Mouse (Mus musculus) E14TG2a.4 (cell line): ENCODE results near the gene Chrm3.
A peak's percentile ranks its signal among the peaks of the same experiment; 100 is the strongest.

Experiments
- H3K27me3 ChIP-seq: 2 replicates; pipeline ENCODE4 v1.6.1; 2014; ENCODE audit warnings: low read length, control low read depth; ENCODE audit not compliant: insufficient read depth
- H3K36me3 ChIP-seq: 2 replicates; pipeline ENCODE4 v1.6.1; 2014; ENCODE audit warnings: low read length, control low read depth; ENCODE audit not compliant: insufficient read depth
- H3K4me1 ChIP-seq: replicated peaks from 2 replicates; pipeline ENCODE4 v1.6.1; 2014; ENCODE audit warnings: low read depth, low read length, control low read depth
- H3K4me3 ChIP-seq: replicated peaks from 2 replicates; pipeline ENCODE4 v1.5.1; 2014; ENCODE audit warnings: mild to moderate bottlenecking, low read length
- H3K9me3 ChIP-seq: 2 replicates; pipeline ENCODE4 v1.6.1; 2014; ENCODE audit warnings: low read length, control low read depth
- CTCF ChIP-seq: conservative IDR thresholded peaks from 2 replicates; pipeline ENCODE4 v1.5.1; 2014; ENCODE audit warnings: low read length
- NANOG ChIP-seq: IDR thresholded peaks from 2 replicates; pipeline ENCODE4 v1.6.1; 2014; ENCODE audit warnings: borderline replicate concordance, low read length, mixed read lengths
- POU5F1 ChIP-seq: IDR thresholded peaks from 2 replicates; pipeline ENCODE4 v1.6.1; 2014; ENCODE audit warnings: low read length, borderline replicate concordance

Chrm3 gene

GRCm38 (mm10) chr13:9895045-9895625 lies 465.5 kb downstream of the Chrm3 start:
- TF ChIP-seq NANOG (no peak), POU5F1 (no peak), CTCF (no peak)
- H3K9me3 ChIP-seq = no peaks in the 10 kb centered on the region
- no peaks in the 10 kb centered on the region for H3K4me1 ChIP-seq
- no peak overlapping the region for H3K4me3 ChIP-seq
- H3K27me3 ChIP-seq = no peaks in the 10 kb centered on the region
- H3K36me3 ChIP-seq = no peaks in the 10 kb centered on the region

GRCm38 (mm10) chr13:9891088-9891487 lies 469.6 kb downstream of the Chrm3 start:
- H3K9me3 ChIP-seq = peaks cover 7% of the 10 kb centered on the region; the same call in 1 of the 2 replicates
- no peaks in the 10 kb centered on the region for H3K27me3 ChIP-seq
- H3K4me3 ChIP-seq = no peak overlapping the region
- no peaks in the 10 kb centered on the region for H3K36me3 ChIP-seq
- no peak for TF ChIP-seq NANOG
- no peaks in the 10 kb centered on the region for H3K4me1 ChIP-seq

- TF ChIP-seq CTCF = no peak
- TF ChIP-seq NANOG = no peak
- TF ChIP-seq POU5F1 = no peak
- Histone ChIP-seq H3K9me3 (peaks cover 12% of the 10 kb centered on the region; the same call in 1 of the 2 replicates), H3K36me3 (no peaks in the 10 kb centered on the region), H3K4me1 (no peaks in the 10 kb centered on the region), H3K4me3 (no peak overlapping the region), H3K27me3 (no peaks in the 10 kb centered on the region)
Measured at GRCm38 (mm10) chr13:9890460-9890859, 470.2 kb downstream of the Chrm3 start.

GRCm38 (mm10) chr13:9889954-9890353 lies 470.7 kb downstream of the Chrm3 start:
- H3K4me1 ChIP-seq = 0 out of 2 replicates have a peak, but pooled peaks cover 2% of the 10 kb centered on the region
- peaks cover 17% of the 10 kb centered on the region; the same call in 1 of the 2 replicates for H3K9me3 ChIP-seq
- H3K36me3 ChIP-seq = no peaks in the 10 kb centered on the region
- no peaks in the 10 kb centered on the region for H3K27me3 ChIP-seq
- H3K4me3 ChIP-seq = no peak overlapping the region
- no peak for TF ChIP-seq CTCF
- no peak for TF ChIP-seq NANOG
- no peak for TF ChIP-seq POU5F1

- peaks cover 23% of the 10 kb centered on the region for H3K9me3 ChIP-seq
- 0 out of 2 replicates have a peak, but pooled peaks cover 3% of the 10 kb centered on the region for H3K4me1 ChIP-seq
- H3K27me3 ChIP-seq = no peaks in the 10 kb centered on the region
- no peaks in the 10 kb centered on the region for H3K36me3 ChIP-seq
- TF ChIP-seq CTCF = no peak
- TF ChIP-seq POU5F1 = no peak
- no peak for TF ChIP-seq NANOG
- no peak overlapping the region for H3K4me3 ChIP-seq
Measured at GRCm38 (mm10) chr13:9888284-9888683, 472.4 kb downstream of the Chrm3 start.

- H3K4me1 ChIP-seq = 0 out of 2 replicates have a peak, but pooled peaks cover 10% of the 10 kb centered on the region
- H3K9me3 ChIP-seq = peaks cover 23% of the 10 kb centered on the region
- H3K4me3 ChIP-seq = no peak overlapping the region
- no peaks in the 10 kb centered on the region for H3K27me3 ChIP-seq
- no peaks in the 10 kb centered on the region for H3K36me3 ChIP-seq
- TF ChIP-seq POU5F1 (no peak), NANOG (no peak), CTCF (no peak)
Measured at GRCm38 (mm10) chr13:9887261-9887660, 473.4 kb downstream of the Chrm3 start.

GRCm38 (mm10) chr13:9886465-9887135 lies 474.0 kb downstream of the Chrm3 start:
- no peaks in the 10 kb centered on the region for H3K36me3 ChIP-seq
- no peaks in the 10 kb centered on the region for H3K27me3 ChIP-seq
- TF ChIP-seq POU5F1 (no peak), CTCF (no peak), NANOG (no peak)
- no peak overlapping the region for H3K4me3 ChIP-seq
- H3K4me1 ChIP-seq = 0 out of 2 replicates have a peak, but pooled peaks cover 10% of the 10 kb centered on the region
- peaks cover 23% of the 10 kb centered on the region for H3K9me3 ChIP-seq

- Histone ChIP-seq H3K4me3 (no peak overlapping the region), H3K4me1 (0 out of 2 replicates have a peak, but pooled peaks cover 10% of the 10 kb centered on the region), H3K36me3 (no peaks in the 10 kb centered on the region), H3K27me3 (no peaks in the 10 kb centered on the region), H3K9me3 (peaks cover 33% of the 10 kb centered on the region)
- TF ChIP-seq CTCF = peak; percentile 28
- TF ChIP-seq NANOG = no peak
Measured at GRCm38 (mm10) chr13:9882362-9883282, 478.0 kb downstream of the Chrm3 start.
